Mouse (Mus musculus) ES-E14 (cell line): ENCODE measurements around the gene Dmxl2.

Experiments
- CHD2 ChIP-seq: IDR thresholded peaks from 2 replicates; pipeline ENCODE4 v1.6.1; 2014; ENCODE audit warnings: mild to moderate bottlenecking, low read depth, low read length, inconsistent platforms
- HCFC1 ChIP-seq: IDR thresholded peaks from 2 replicates; pipeline ENCODE4 v1.6.1; 2012; ENCODE audit warnings: low read length, inconsistent platforms, borderline replicate concordance; ENCODE audit not compliant: insufficient read depth
- MAFK ChIP-seq: IDR thresholded peaks from 2 replicates; pipeline ENCODE4 v1.6.1; 2014; ENCODE audit warnings: mild to moderate bottlenecking, low read depth, low read length, inconsistent platforms; ENCODE audit not compliant: insufficient read depth

DNA sequence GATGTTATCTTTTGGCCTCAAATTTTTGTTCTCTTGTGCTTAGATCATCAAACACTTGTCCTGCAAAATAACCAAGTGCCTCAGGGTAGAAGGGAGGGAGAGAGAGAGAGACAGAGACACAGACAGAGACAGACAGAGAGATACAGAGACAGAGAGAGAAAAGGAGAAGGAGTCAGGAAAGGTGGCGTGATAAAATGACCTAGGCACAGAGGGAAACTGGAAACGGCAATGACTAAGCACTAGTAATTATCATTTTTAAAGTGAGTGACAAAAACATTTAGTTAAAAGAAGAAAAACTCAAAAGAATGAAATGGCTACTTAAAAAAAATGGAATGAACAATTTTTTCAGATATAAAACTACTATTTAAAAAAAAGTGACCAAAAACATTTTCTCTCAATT is 11.8 kb downstream of the Dmxl2 start:
- TF ChIP-seq HCFC1 (no peak), MAFK (no peak), CHD2 (no peak)
